Mouse (Mus musculus): ENCODE data around the gene Ywhag. TPM values are rescaled to one million over a fixed set of nuclear protein-coding genes. Genes with fewer than 3 reads are reported as not detected.

Gene Ywhag
- total and polyA plus RNA-seq, 2 experiments: 23.0 to 42.4 TPM

DNA sequence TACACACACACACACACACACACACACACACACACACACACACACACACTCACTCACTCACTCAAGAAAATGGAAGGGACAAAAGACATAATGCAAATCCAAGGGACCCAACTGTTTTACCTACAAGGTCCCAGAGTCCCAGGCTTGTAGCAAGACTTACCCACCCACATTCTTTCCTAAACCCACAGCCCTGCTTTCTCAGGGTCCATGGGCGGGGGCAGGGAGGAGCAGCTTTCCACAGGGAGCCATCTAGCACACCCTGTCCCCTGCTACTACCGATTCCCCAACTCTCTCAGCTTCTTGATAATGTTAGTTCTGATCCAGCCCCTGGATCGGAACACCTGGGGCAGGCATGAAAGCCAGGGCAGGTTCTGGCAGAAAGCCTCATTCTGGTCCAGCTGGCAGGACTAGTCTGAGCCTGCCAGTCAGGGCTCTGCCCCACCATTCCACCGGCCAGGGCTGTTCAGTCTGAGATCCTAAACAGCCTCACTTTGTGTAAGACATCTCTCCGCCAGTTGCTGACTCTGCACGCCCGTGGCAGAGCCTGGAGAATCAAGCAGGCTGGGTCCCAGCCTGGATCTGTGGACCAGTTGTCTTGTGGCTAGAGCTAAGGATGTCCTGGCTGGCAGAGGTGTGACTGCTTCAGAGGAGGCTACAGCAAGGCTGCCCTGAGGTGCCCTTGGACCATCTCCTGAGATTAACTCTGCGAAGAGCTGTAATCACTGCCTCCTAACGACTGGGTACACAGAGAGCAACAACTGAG, 41.6 kb downstream of the Ywhag start:
- Histone ChIP-seq H3K27ac (replicated peaks; ENCODE audit: insufficient read depth, low read depth, low read length) (no peak overlapping the region), H3K36me3 (ENCODE audit: control insufficient read depth, insufficient read depth, low read length) (no peaks in the 10 kb centered on the region), H3K27me3 (ENCODE audit: control insufficient read depth, insufficient read depth, low read length) (no peaks in the 10 kb centered on the region; the same call in 1 of the 2 replicates), H3K4me3 (ENCODE audit: insufficient read depth, low read depth, low read length) (no peak overlapping the region), H3K4me1 (ENCODE audit: control insufficient read depth, insufficient read depth, low read length) (no peaks in the 10 kb centered on the region), H3K9ac (ENCODE audit: low read depth, low read length) (no peak overlapping the region), H3K79me2 (ENCODE audit: control insufficient read depth, insufficient read depth, low read length) (no peaks in the 10 kb centered on the region)
- WGBS: 53% methylated on average over 9 of the region's 9 CpGs
- TF ChIP-seq POLR2A (IDR thresholded peaks at IDR 0.05; ENCODE audit: extremely low read depth, insufficient read depth, low read length) (no peak), CTCF (IDR thresholded peaks at IDR 0.05; ENCODE audit: low read depth, low read length) (no peak)
- DNase-seq (ENCODE audit: extremely low read depth, low read depth, low spot score): no peak

DNA sequence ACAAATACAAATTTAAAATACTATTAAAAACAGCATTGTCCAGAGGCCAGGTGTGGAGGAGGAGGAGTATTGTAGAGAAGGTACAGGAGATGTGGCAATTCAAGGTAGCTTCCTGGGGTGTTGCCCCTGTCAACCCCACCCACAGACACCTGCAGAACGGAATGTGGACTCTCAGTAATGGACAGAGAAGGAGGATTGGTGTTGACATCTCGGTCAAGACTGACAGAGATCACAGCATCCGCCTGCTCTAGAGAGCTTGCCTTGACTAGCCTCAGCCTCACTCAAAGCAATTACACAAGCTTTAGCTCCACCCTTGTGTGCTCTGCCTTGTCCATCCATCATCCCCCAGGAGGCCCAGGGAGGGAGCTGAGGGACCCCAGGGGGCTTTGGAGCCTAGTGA, 43.5 kb downstream of the Ywhag start:
- H3K27me3 ChIP-seq (ENCODE audit: control insufficient read depth, insufficient read depth, low read length): no peaks in the 10 kb centered on the region; the same call in 1 of the 2 replicates
- no peak overlapping the region for H3K27ac ChIP-seq (replicated peaks; ENCODE audit: insufficient read depth, low read depth, low read length)
- no peaks in the 10 kb centered on the region for H3K79me2 ChIP-seq (ENCODE audit: control insufficient read depth, insufficient read depth, low read length)
- H3K4me3 ChIP-seq (ENCODE audit: insufficient read depth, low read depth, low read length): no peak overlapping the region
- H3K9ac ChIP-seq (ENCODE audit: low read depth, low read length): no peak overlapping the region
- no peaks in the 10 kb centered on the region for H3K36me3 ChIP-seq (ENCODE audit: control insufficient read depth, insufficient read depth, low read length)
- 52% methylated on average over 3 of the region's 3 CpGs for WGBS
- H3K4me1 ChIP-seq (ENCODE audit: control insufficient read depth, insufficient read depth, low read length): 0 out of 2 replicates have a peak, but pooled peaks cover 2% of the 10 kb centered on the region
- TF ChIP-seq POLR2A (IDR thresholded peaks at IDR 0.05; ENCODE audit: extremely low read depth, insufficient read depth, low read length) (no peak), CTCF (IDR thresholded peaks at IDR 0.05; ENCODE audit: low read depth, low read length) (no peak)
- no peak for DNase-seq (ENCODE audit: extremely low read depth, low read depth, low spot score)

DNA sequence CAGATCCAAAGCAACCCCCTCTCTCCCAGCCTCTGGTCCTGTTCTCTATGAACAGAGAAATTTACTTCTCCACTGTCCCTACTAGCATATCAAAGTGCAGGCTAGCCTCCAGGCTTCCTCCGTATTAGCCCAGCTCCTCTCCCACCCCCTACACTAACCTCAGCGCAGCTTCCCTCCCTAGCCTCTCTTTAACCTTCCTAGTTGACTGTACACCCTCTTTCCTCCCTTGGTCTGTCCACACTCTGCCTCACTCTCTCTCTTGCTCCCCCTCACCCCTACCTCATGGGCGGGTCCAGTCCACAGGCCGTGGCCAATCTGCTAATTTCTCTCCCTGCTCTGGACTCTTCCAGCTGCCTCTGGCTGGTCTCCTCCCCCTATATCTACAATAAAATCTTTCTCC, 44.1 kb downstream of the Ywhag start:
- no peaks in the 10 kb centered on the region for H3K79me2 ChIP-seq (ENCODE audit: control insufficient read depth, insufficient read depth, low read length)
- H3K4me1 ChIP-seq (ENCODE audit: control insufficient read depth, insufficient read depth, low read length): 0 out of 2 replicates have a peak, but pooled peaks cover 2% of the 10 kb centered on the region
- no peak for DNase-seq (ENCODE audit: extremely low read depth, low read depth, low spot score)
- WGBS: 64% methylated on average over 4 of the region's 4 CpGs
- H3K36me3 ChIP-seq (ENCODE audit: control insufficient read depth, insufficient read depth, low read length): no peaks in the 10 kb centered on the region
- no peak overlapping the region for H3K4me3 ChIP-seq (ENCODE audit: insufficient read depth, low read depth, low read length)
- H3K9ac ChIP-seq (ENCODE audit: low read depth, low read length): no peak overlapping the region
- TF ChIP-seq POLR2A (IDR thresholded peaks at IDR 0.05; ENCODE audit: extremely low read depth, insufficient read depth, low read length): no peak
- TF ChIP-seq CTCF (IDR thresholded peaks at IDR 0.05; ENCODE audit: low read depth, low read length): no peak
- H3K27me3 ChIP-seq (ENCODE audit: control insufficient read depth, insufficient read depth, low read length): no peaks in the 10 kb centered on the region; the same call in 1 of the 2 replicates
- H3K27ac ChIP-seq (replicated peaks; ENCODE audit: insufficient read depth, low read depth, low read length): no peak overlapping the region

DNA sequence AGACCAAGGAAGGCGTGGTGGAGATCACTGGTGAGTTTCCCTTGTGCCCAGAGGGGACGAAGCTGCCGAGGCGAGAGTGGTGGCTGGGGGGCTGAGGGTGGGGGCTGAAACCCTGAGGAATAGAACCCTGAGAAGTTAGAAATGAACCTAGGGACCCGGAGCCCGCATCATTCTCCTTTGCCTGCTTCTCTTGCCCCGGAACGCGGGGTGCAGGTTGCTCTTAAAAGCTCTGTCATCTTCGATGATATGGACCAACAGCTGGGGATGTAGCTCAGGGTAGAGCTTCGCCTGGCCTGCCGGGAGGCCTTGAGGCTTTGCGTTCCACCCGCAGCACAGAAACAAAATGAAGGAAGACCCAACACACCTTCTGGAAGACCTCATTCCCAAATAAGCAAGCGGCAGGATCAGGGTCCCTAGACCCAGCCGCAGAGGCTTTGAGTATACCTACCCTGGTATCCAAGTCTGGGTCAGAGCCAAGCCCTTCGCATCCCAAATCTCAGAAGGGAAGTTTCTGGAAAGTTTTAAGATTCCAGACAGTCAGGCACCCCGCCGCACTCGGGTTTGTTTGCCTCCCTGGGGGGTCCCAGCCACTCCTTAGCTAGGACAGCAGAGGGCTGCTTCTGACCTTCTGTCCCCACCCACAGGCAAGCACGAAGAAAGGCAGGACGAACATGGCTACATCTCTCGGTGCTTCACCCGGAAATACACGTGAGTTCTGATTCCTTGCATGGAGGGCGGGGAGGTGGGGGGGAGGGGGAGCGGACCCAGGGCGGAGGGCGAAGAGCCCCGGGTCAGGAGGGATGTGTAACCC, 45.8 kb downstream of the Ywhag start:
- H3K4me3 ChIP-seq (ENCODE audit: insufficient read depth, low read depth, low read length): peak overlapping the region; percentile 66
- no peak for TF ChIP-seq CTCF (IDR thresholded peaks at IDR 0.05; ENCODE audit: low read depth, low read length)
- no peak for TF ChIP-seq POLR2A (IDR thresholded peaks at IDR 0.05; ENCODE audit: extremely low read depth, insufficient read depth, low read length)
- 5% methylated on average over 30 of the region's 30 CpGs for WGBS
- no peaks in the 10 kb centered on the region for H3K79me2 ChIP-seq (ENCODE audit: control insufficient read depth, insufficient read depth, low read length)
- H3K27ac ChIP-seq (replicated peaks; ENCODE audit: insufficient read depth, low read depth, low read length): no peak overlapping the region
- DNase-seq (ENCODE audit: extremely low read depth, low read depth, low spot score): no peak
- 0 out of 2 replicates have a peak, but pooled peaks cover 2% of the 10 kb centered on the region for H3K4me1 ChIP-seq (ENCODE audit: control insufficient read depth, insufficient read depth, low read length)
- H3K36me3 ChIP-seq (ENCODE audit: control insufficient read depth, insufficient read depth, low read length): no peaks in the 10 kb centered on the region
- H3K9ac ChIP-seq (ENCODE audit: low read depth, low read length): peak overlapping the region; percentile 77
- H3K27me3 ChIP-seq (ENCODE audit: control insufficient read depth, insufficient read depth, low read length): no peaks in the 10 kb centered on the region

DNA sequence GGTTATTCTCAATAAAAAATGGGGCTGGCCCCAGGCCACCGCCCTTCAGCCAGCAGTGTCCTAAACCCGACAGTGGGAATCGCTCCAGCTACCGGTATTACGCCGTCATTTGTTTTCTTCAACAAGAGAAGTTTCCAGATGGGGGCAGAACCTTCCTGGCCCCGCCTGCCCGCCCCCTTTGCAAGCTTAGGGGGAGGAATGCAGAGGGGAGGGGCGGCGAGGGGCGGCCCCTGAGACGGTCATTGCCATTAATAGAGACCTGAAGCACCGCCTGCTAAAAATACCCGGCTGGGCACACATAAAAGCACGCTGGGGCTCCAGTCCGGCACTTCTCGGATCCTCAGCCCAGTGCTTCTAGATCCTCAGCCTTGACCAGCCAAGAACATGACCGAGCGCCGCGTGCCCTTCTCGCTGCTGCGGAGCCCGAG, 46.7 kb downstream of the Ywhag start, which contains the start of gene Hspb1:
Gene Hspb1 (plus strand): TSS at position 245 of the 428 bp plus-strand sequence.
- WGBS: under 1% methylated on average over 24 of the region's 24 CpGs
- peak; percentile 92 for DNase-seq (ENCODE audit: extremely low read depth, low read depth, low spot score)
- H3K4me3 ChIP-seq (ENCODE audit: insufficient read depth, low read depth, low read length): peak within 1 kb of the TSS; percentile 66
- H3K9ac ChIP-seq (ENCODE audit: low read depth, low read length): peak within 1 kb of the TSS; percentile 77
- no peaks in the 10 kb centered on the region for H3K79me2 ChIP-seq (ENCODE audit: control insufficient read depth, insufficient read depth, low read length)
- H3K36me3 ChIP-seq (ENCODE audit: control insufficient read depth, insufficient read depth, low read length): no peaks in the 10 kb centered on the region
- H3K27me3 ChIP-seq (ENCODE audit: control insufficient read depth, insufficient read depth, low read length): no peaks in the 10 kb centered on the region
- TF ChIP-seq CTCF (IDR thresholded peaks at IDR 0.05; ENCODE audit: low read depth, low read length): no peak
- TF ChIP-seq POLR2A (IDR thresholded peaks at IDR 0.05; ENCODE audit: extremely low read depth, insufficient read depth, low read length): peak; percentile 69
- 0 out of 2 replicates have a peak, but pooled peaks cover 2% of the 10 kb centered on the region for H3K4me1 ChIP-seq (ENCODE audit: control insufficient read depth, insufficient read depth, low read length)
- H3K27ac ChIP-seq (replicated peaks; ENCODE audit: insufficient read depth, low read depth, low read length): peak within 1 kb of the TSS; percentile 40

Measured in liver, adult 2 months (tissue).